Mouse (Mus musculus): Measurements from ENCODE around the gene Tcp10b.

- no peak for TF ChIP-seq CTCF (IDR thresholded peaks at IDR 0.05)
- no peak for TF ChIP-seq EP300 (IDR thresholded peaks at IDR 0.05; ENCODE audit: insufficient read depth, low read depth, low read length)
Measured at GRCm38 (mm10) chr17:13013316-13013715, 47.6 kb upstream of the Tcp10b start.

Data from heart, adult 2 months (tissue).